Comparison of ENCODE assay signal across 10 mouse cellular contexts in genomic region chr2:18046186-18046585, GRCm38 (mm10). TPM values are rescaled to one million over a fixed set of nuclear protein-coding genes. Genes with fewer than 3 reads are reported as not detected.
A peak's percentile ranks its signal among the peaks of the same experiment; 100 is the strongest.
DNase-seq lines count a peak whose midpoint lies in the region; ATAC-seq and TF ChIP-seq lines count a peak whose summit lies in the region.
"Had no signal": no experiment of that assay in that cellular context is flagged by ENCODE, and none has a peak within 500 bp of the region (broad histone marks: within the 10 kb centered on the region; RNA-seq: fewer than 3 reads in every experiment).

No protein-coding gene starts in this region.

- TF ChIP-seq CTCF in bone marrow macrophage, adult 2 months (IDR thresholded peaks at IDR 0.05; ENCODE audit: low read depth, low read length) = no peak

- H3K4me3 ChIP-seq in heart, embryonic 13.5 days = peak overlapping the region; percentile 98
- peak overlapping the region; percentile 50; the same call in 1 of the 2 replicates for H3K4me3 ChIP-seq in bone marrow macrophage, adult 2 months (ENCODE audit: insufficient read depth, low read length)
- peak overlapping the region; percentile 99 for H3K4me3 ChIP-seq in hindbrain, embryonic 10.5 days
- H3K4me3 ChIP-seq in midbrain, embryonic 10.5 days = peak overlapping the region; percentile 81

- intact Hi-C loops in heart, postnatal 25 days (cut with DNase I) = loop anchor here (1.0 to 5.0 kb wide), 2 partner anchors 15 to 721 kb away; no protein-coding TSS in a partner anchor

- no peaks in the 10 kb centered on the region for H3K27me3 ChIP-seq in heart, embryonic 13.5 days (replicated peaks)
- H3K27me3 ChIP-seq in hindbrain, embryonic 10.5 days (ENCODE audit: insufficient read depth, poor library complexity, severe bottlenecking) = no peaks in the 10 kb centered on the region
- no peaks in the 10 kb centered on the region for H3K27me3 ChIP-seq in midbrain, embryonic 10.5 days (ENCODE audit: low read depth, poor library complexity, severe bottlenecking)

- no peak for ATAC-seq in heart, embryonic 13.5 days (ENCODE audit: extremely low read depth, insufficient number of reproducible peaks, low FRiP score, low TSS enrichment)

- no peaks in the 10 kb centered on the region for H3K36me3 ChIP-seq in heart, embryonic 13.5 days
- H3K36me3 ChIP-seq in hindbrain, embryonic 10.5 days = peaks cover 16% of the 10 kb centered on the region; the same call in 1 of the 2 replicates
- H3K36me3 ChIP-seq in midbrain, embryonic 10.5 days = peaks cover 18% of the 10 kb centered on the region

- H3K4me1 ChIP-seq in heart, embryonic 13.5 days = peaks cover 57% of the 10 kb centered on the region
- H3K4me1 ChIP-seq in bone marrow macrophage, adult 2 months (ENCODE audit: control insufficient read depth, insufficient read depth, low read length) = no peaks in the 10 kb centered on the region
- H3K4me1 ChIP-seq in hindbrain, embryonic 10.5 days (replicated peaks) = peaks cover 43% of the 10 kb centered on the region
- peaks cover 45% of the 10 kb centered on the region for H3K4me1 ChIP-seq in midbrain, embryonic 10.5 days

- no peaks in the 10 kb centered on the region for H3K9me3 ChIP-seq in heart, embryonic 13.5 days
- H3K9me3 ChIP-seq in hindbrain, embryonic 10.5 days = no peaks in the 10 kb centered on the region
- H3K9me3 ChIP-seq in midbrain, embryonic 10.5 days (replicated peaks) = no peaks in the 10 kb centered on the region

- peak overlapping the region; percentile 93 for H3K4me2 ChIP-seq in heart, embryonic 13.5 days

- no peak for TF ChIP-seq POLR2A in bone marrow macrophage, adult 2 months (IDR thresholded peaks at IDR 0.05; ENCODE audit: borderline replicate concordance, low read depth, low read length)

- peak overlapping the region; percentile 100 for H3K27ac ChIP-seq in heart, embryonic 13.5 days (replicated peaks)
- no peak overlapping the region for H3K27ac ChIP-seq in bone marrow macrophage, adult 2 months (ENCODE audit: insufficient read depth, low read depth, low read length)
- peak overlapping the region; percentile 100 for H3K27ac ChIP-seq in hindbrain, embryonic 10.5 days
- H3K27ac ChIP-seq in midbrain, embryonic 10.5 days (replicated peaks) = peak overlapping the region; percentile 100

- 3% methylated on average over 4 of the region's 4 CpGs for WGBS in heart, embryonic 13.5 days
- under 1% methylated on average over 4 of the region's 4 CpGs for WGBS in hindbrain, embryonic 10.5 days
- 1% methylated on average over 4 of the region's 4 CpGs for WGBS in midbrain, embryonic 10.5 days

- H3K9ac ChIP-seq in heart, embryonic 13.5 days = peak overlapping the region; percentile 100

- DNase-seq in heart, postnatal 25 days (ENCODE audit: low spot score) = no peak
- DNase-seq in hindbrain, embryonic 10.5 days (ENCODE audit: low spot score) = no peak
- DNase-seq in midbrain, embryonic 10.5 days (ENCODE audit: low spot score) = no peak
- DNase-seq in layer of hippocampus, adult 18-20 months (ENCODE audit: low spot score in 2 of 2) = no peak
- no peak for DNase-seq in spleen, postnatal 4 days (ENCODE audit: low spot score in 2 of 2)
- no peak for DNase-seq in layer of hippocampus, postnatal 10 days (ENCODE audit: low spot score in 2 of 2)

RNA-seq across cellular contexts. Expression of gene Skida1, which starts 2.7 kb away (rescaled TPM):
- 5.5 and 6.6 TPM in 2 replicates for polyA plus RNA-seq in heart, embryonic 13.5 days (2015; fragmentation: Nextera tagmentation; extraction: Ambion mirVana)
- 1 to 10 TPM; 3.3 to 4.0 TPM for total RNA-seq in heart, postnatal 25 days (2021)
- polyA plus RNA-seq in bone marrow macrophage, adult 2 months (2012; ENCODE audit: insufficient read depth, insufficient read length, missing spikeins) = not detected in 2 replicates
- polyA plus RNA-seq in hindbrain, embryonic 10.5 days (2016; fragmentation: Nextera tagmentation; extraction: Ambion mirVana) = 19.3 and 21.9 TPM in 2 replicates
- polyA plus RNA-seq in midbrain, embryonic 10.5 days (2016; fragmentation: Nextera tagmentation; extraction: Ambion mirVana) = 19.3 and 22.7 TPM in 2 replicates
- 10 to 100 TPM; 15.6 to 16.0 TPM for total RNA-seq in layer of hippocampus, adult 18-20 months (2021)
- 10 to 100 TPM; 12.7 to 14.8 TPM for total RNA-seq in layer of hippocampus, postnatal 10 days (2021)

RNA-seq across cellular contexts. Expression of gene A930004D18Rik, which starts 8.6 kb away (rescaled TPM):
- polyA plus RNA-seq in heart, embryonic 13.5 days (2015; fragmentation: Nextera tagmentation; extraction: Ambion mirVana) = 11.3 and 12.0 TPM in 2 replicates
- 1 to 10 TPM; 3.5 to 3.8 TPM for total RNA-seq in heart, postnatal 25 days (2021)
- not detected in 2 replicates for polyA plus RNA-seq in bone marrow macrophage, adult 2 months (2012; ENCODE audit: insufficient read depth, insufficient read length, missing spikeins)
- polyA plus RNA-seq in hindbrain, embryonic 10.5 days (2016; fragmentation: Nextera tagmentation; extraction: Ambion mirVana) = 17.5 and 22.5 TPM in 2 replicates
- polyA plus RNA-seq in midbrain, embryonic 10.5 days (2016; fragmentation: Nextera tagmentation; extraction: Ambion mirVana) = 25.0 and 25.1 TPM in 2 replicates
- 1 to 10 TPM; 3.5 to 5.0 TPM for total RNA-seq in layer of hippocampus, adult 18-20 months (2021)
- 1 to 10 TPM; 3.3 to 3.8 TPM for total RNA-seq in layer of hippocampus, postnatal 10 days (2021)

RNA-seq across cellular contexts. Expression of gene Mllt10, which starts 8.9 kb away (rescaled TPM):
- polyA plus RNA-seq in heart, embryonic 13.5 days (2015; fragmentation: Nextera tagmentation; extraction: Ambion mirVana) = 32.5 and 42.5 TPM in 2 replicates
- 10 to 100 TPM; 32.6 to 35.1 TPM for total RNA-seq in heart, postnatal 25 days (2021)
- polyA plus RNA-seq in bone marrow macrophage, adult 2 months (2012; ENCODE audit: insufficient read depth, insufficient read length, missing spikeins) = 29.4 and 32.5 TPM in 2 replicates
- polyA plus RNA-seq in hindbrain, embryonic 10.5 days (2016; fragmentation: Nextera tagmentation; extraction: Ambion mirVana) = 65.0 and 66.0 TPM in 2 replicates
- 66.9 and 71.0 TPM in 2 replicates for polyA plus RNA-seq in midbrain, embryonic 10.5 days (2016; fragmentation: Nextera tagmentation; extraction: Ambion mirVana)
- total RNA-seq in layer of hippocampus, adult 18-20 months (2021) = 10 to 100 TPM; 51.7 to 59.6 TPM
- total RNA-seq in layer of hippocampus, postnatal 10 days (2021) = 10 to 100 TPM; 48.8 to 58.2 TPM

RNA-seq across cellular contexts. Expression of gene H2al2a, which starts 49.4 kb away (rescaled TPM):
- polyA plus RNA-seq in heart, embryonic 13.5 days (2015; fragmentation: Nextera tagmentation; extraction: Ambion mirVana) = not detected in 2 replicates
- not detected for total RNA-seq in heart, postnatal 25 days (2021)
- polyA plus RNA-seq in bone marrow macrophage, adult 2 months (2012; ENCODE audit: insufficient read depth, insufficient read length, missing spikeins) = not detected in 2 replicates
- polyA plus RNA-seq in hindbrain, embryonic 10.5 days (2016; fragmentation: Nextera tagmentation; extraction: Ambion mirVana) = not detected in 2 replicates
- polyA plus RNA-seq in midbrain, embryonic 10.5 days (2016; fragmentation: Nextera tagmentation; extraction: Ambion mirVana) = not detected in 2 replicates
- not detected for total RNA-seq in layer of hippocampus, adult 18-20 months (2021)
- total RNA-seq in layer of hippocampus, postnatal 10 days (2021) = not detected
- total RNA-seq: layer of hippocampus, postnatal 14 days had no signal
- polyA plus RNA-seq: small intestine, adult 2 months had no signal

Comparison
In these comparisons a context has a peak if more than half of its experiments do, and no peak if none do; other contexts are left out.
1. RNA of gene A930004D18Rik, which starts 8.6 kb away (polyA plus RNA-seq): 25.0 to 25.1 TPM in midbrain, embryonic 10.5 days, 17.5 to 22.5 TPM in hindbrain, embryonic 10.5 days and 11.3 to 12.0 TPM in heart, embryonic 13.5 days; not detected in bone marrow macrophage, adult 2 months; every median in the first group is over 10 times any median in the second.
2. Peak in every context shown above with its lines, with median percentiles within 50 percentile points of each other: H3K4me3 ChIP-seq.